Mouse (Mus musculus) small intestine, adult 2 months (tissue): ENCODE results near the gene Arid3a. TPM values are rescaled to one million over a fixed set of nuclear protein-coding genes. Genes with fewer than 3 reads are reported as not detected.

ENCODE experiments used
- H3K27ac ChIP-seq: fragments of 200-500 bp; 2 replicates; pipeline ENCODE4 v1.5.1; 2012; ENCODE audit warnings: low read depth, low read length, control low read depth, inconsistent platforms; ENCODE audit not compliant: insufficient read depth
- H3K27me3 ChIP-seq: fragments of 200-500 bp; 2 replicates; pipeline ENCODE4 v1.6.1; 2012; ENCODE audit warnings: mild to moderate bottlenecking, moderate library complexity, low read length, inconsistent platforms; ENCODE audit not compliant: control insufficient read depth, insufficient read depth
- H3K36me3 ChIP-seq: fragments of 200-500 bp; 2 replicates; pipeline ENCODE4 v1.6.1; 2012; ENCODE audit warnings: mild to moderate bottlenecking, low read length, control low read depth, inconsistent platforms; ENCODE audit not compliant: control insufficient read depth, insufficient read depth
- H3K4me1 ChIP-seq: fragments of 200-500 bp; 2 replicates; pipeline ENCODE4 v1.6.1; 2012; ENCODE audit warnings: low read length, inconsistent platforms, mixed read lengths; ENCODE audit not compliant: control insufficient read depth, insufficient read depth, insufficient read length
- H3K4me3 ChIP-seq: fragments of 200-500 bp; 2 replicates; pipeline ENCODE4 v1.5.1; 2012; ENCODE audit warnings: low read depth, mild to moderate bottlenecking, control low read depth, inconsistent platforms, low read length, moderate library complexity
- CTCF ChIP-seq: fragments of 200-500 bp; IDR thresholded peaks from 2 replicates; pipeline ENCODE4 v1.5.1; 2012; ENCODE audit warnings: low read depth, mild to moderate bottlenecking, control low read depth, inconsistent platforms, low read length, moderate library complexity, mixed read lengths; ENCODE audit not compliant: insufficient replicate concordance, insufficient read length; ENCODE audit errors: extremely low read depth
- POLR2A ChIP-seq: fragments of 200-500 bp; IDR thresholded peaks from 2 replicates; pipeline ENCODE4 v1.6.1; 2012; ENCODE audit warnings: low read depth, mild to moderate bottlenecking, control low read depth, inconsistent platforms, low read length, moderate library complexity
- WGBS: fragments of 180-500 bp; shearing (Covaris S2); methylation state at CpG from one replicate; pipeline ENCODE4 v1.1.7; 2018; 5-methylcytosine and 5-hydroxymethylcytosine counted together
- polyA plus RNA-seq: library from polyadenylated mRNA; depleted of rRNA; stranded (reverse); fragments of >200 nt; gene quantifications from 2 replicates; pipeline ENCODE4 v1.2.3, GENCODE M21; 2012

The Arid3a gene
- polyA plus RNA-seq, 1 experiment: 23.9 TPM

- Histone ChIP-seq H3K36me3 (peaks cover 14% of the 10 kb centered on the region), H3K27me3 (no peaks in the 10 kb centered on the region), H3K27ac (peak overlapping the region; percentile 8; the same call in 1 of the 2 replicates), H3K4me3 (no peak overlapping the region), H3K4me1 (peaks cover 2% of the 10 kb centered on the region; the same call in 1 of the 2 replicates)
- TF ChIP-seq POLR2A (no peak), CTCF (no peak)
- 21% methylated on average over 14 of the region's 14 CpGs for WGBS
Measured at GRCm38 (mm10) chr10:79909092-79909922, 17.5 kb upstream of the Arid3a start.

DNA sequence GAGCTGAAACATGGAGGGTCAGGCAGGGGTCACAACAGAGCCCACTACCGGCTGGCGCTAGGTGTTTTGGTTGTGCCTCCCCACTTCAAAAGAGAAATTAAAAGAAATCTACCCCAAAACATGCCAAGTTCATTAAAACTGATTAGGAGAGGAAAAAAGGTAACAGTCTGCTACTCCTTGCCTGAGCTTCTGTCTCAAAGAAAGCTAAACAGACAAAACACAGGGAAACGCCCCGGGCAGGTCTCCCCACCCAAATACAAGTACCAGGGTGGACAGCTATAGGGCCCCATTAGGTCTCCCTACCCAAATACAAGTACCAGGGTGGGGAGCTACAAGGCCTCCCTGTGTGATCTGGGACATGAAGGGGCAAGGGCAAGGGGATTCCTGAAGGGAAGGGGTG, 16.3 kb upstream of the Arid3a start, which contains the start of gene Gm26602:
Gm26602 (plus strand) TSS at position 301 of the 400 bp plus-strand sequence.
- Histone ChIP-seq H3K27ac (no peak within 1 kb of the TSS), H3K4me1 (peaks cover 11% of the 10 kb centered on the region), H3K36me3 (peaks cover 8% of the 10 kb centered on the region), H3K4me3 (no peak within 1 kb of the TSS), H3K27me3 (no peaks in the 10 kb centered on the region)
- no peak for TF ChIP-seq CTCF
- TF ChIP-seq POLR2A: no peak
- WGBS: 98% methylated on average over 4 of the region's 4 CpGs

DNA sequence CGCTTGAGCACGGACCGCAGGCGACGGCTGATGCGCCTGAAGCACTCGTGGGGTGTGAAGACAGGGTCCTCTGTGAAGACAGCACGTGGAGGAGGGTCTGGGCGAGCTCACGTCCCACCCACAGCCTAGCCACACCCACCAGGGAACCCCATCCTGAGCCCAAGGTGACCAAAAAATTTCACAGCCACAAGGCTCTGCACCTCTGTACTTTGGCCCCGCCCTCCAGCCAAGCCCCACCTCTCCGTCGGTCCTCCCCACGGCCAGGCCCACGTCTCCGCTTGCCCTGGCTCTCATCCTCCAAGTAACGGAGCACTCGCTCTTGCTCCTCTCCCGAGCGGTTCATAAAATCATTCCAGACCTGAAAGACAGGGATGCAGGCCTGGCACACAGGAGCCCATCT, 14.4 kb upstream of the Arid3a start:
- Histone ChIP-seq H3K27ac (no peak overlapping the region), H3K4me3 (no peak overlapping the region), H3K27me3 (no peaks in the 10 kb centered on the region), H3K4me1 (peaks cover 17% of the 10 kb centered on the region), H3K36me3 (peaks cover 6% of the 10 kb centered on the region; the same call in 1 of the 2 replicates)
- 78% methylated on average over 20 of the region's 20 CpGs for WGBS
- TF ChIP-seq CTCF (no peak), POLR2A (no peak)

GRCm38 (mm10) chr10:79914131-79914947, 12.5 kb upstream of the Arid3a start:
- Histone ChIP-seq H3K36me3 (peaks cover 6% of the 10 kb centered on the region; the same call in 1 of the 2 replicates), H3K4me1 (peaks cover 20% of the 10 kb centered on the region), H3K27me3 (no peaks in the 10 kb centered on the region), H3K4me3 (no peak overlapping the region), H3K27ac (0 out of 2 replicates have a peak overlapping the region, but pooled peaks have one; percentile 21)
- WGBS: 67% methylated on average over 11 of the region's 11 CpGs
- TF ChIP-seq POLR2A (no peak), CTCF (no peak)

DNA sequence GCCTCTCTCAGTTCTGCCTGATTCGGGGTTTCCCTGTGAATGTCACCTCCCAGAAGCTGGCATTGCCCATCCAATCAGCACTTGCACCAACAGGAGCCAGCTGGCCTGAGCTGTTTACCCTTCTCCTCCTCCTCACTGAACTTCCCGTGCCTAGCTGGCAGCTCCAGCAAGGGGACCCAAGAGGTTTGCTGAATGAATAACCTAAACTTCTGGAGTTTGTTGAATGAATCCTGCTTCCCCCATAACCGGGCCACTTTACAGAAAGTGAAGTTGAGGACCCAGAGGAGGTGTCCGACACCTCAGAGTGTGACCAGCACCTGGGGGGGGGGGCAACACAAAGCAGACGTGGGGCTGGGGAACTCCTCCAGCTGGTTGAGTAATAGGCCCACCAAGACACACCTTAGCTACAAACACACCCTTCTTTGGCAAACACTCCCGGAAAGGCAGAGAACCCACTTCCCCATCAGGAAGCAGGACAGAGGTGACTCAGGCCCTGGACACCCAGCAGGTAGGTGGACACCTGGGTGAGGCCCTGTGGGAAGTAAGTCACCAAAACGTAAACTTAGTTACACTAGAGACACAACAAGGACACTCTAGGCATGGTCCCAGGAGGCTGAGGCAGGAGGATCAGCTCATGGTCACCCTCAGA, 11.8 kb upstream of the Arid3a start:
- H3K27ac ChIP-seq: 0 out of 2 replicates have a peak overlapping the region, but pooled peaks have one; percentile 34
- no peak overlapping the region for H3K4me3 ChIP-seq
- TF ChIP-seq POLR2A (no peak), CTCF (no peak)
- peaks cover 6% of the 10 kb centered on the region; the same call in 1 of the 2 replicates for H3K36me3 ChIP-seq
- peaks cover 21% of the 10 kb centered on the region for H3K4me1 ChIP-seq
- WGBS: 20% methylated on average over 7 of the region's 7 CpGs
- H3K27me3 ChIP-seq: no peaks in the 10 kb centered on the region

- no peak for TF ChIP-seq CTCF
- TF ChIP-seq POLR2A: no peak
- 0 out of 2 replicates have a peak, but pooled peaks cover 2% of the 10 kb centered on the region for H3K36me3 ChIP-seq
- no peak overlapping the region for H3K27ac ChIP-seq
- H3K4me1 ChIP-seq: peaks cover 24% of the 10 kb centered on the region
- peaks cover 4% of the 10 kb centered on the region; the same call in 1 of the 2 replicates for H3K27me3 ChIP-seq
- peak overlapping the region; percentile 77 for H3K4me3 ChIP-seq
- WGBS: 15% methylated on average over 8 of the region's 8 CpGs
Measured at GRCm38 (mm10) chr10:79916081-79916480, 10.8 kb upstream of the Arid3a start.
